Mouse (Mus musculus): ENCODE measurements around the gene Asb18.

- TF ChIP-seq POLR2A (IDR thresholded peaks at IDR 0.05; ENCODE audit: control insufficient read depth, extremely low read depth, insufficient read depth, low read length, poor library complexity) (no peak), CTCF (IDR thresholded peaks at IDR 0.05; ENCODE audit: borderline replicate concordance, control insufficient read depth, extremely low read depth, insufficient read depth, low read length, poor library complexity) (no peak)
Observed at GRCm38 (mm10) chr1:90012850-90013249, 1.6 kb downstream of the Asb18 start.
